Mouse (Mus musculus) subcutaneous adipose tissue, adult 2 months (tissue): Measurements from ENCODE around the gene Trim63. TPM values are rescaled to one million over a fixed set of nuclear protein-coding genes. Genes with fewer than 3 reads are reported as not detected.

Experiments used
- polyA plus RNA-seq: library from polyadenylated mRNA; depleted of rRNA; stranded (reverse); fragments of >200 nt; gene quantifications from 2 replicates; pipeline ENCODE4 v1.2.3, GENCODE M21; 2012; ENCODE audit warnings: low replicate concordance; rRNA removed

The Trim63 gene
- 0.60 TPM in 1 of 2 replicates, not detected in the other for polyA plus RNA-seq

DNA sequence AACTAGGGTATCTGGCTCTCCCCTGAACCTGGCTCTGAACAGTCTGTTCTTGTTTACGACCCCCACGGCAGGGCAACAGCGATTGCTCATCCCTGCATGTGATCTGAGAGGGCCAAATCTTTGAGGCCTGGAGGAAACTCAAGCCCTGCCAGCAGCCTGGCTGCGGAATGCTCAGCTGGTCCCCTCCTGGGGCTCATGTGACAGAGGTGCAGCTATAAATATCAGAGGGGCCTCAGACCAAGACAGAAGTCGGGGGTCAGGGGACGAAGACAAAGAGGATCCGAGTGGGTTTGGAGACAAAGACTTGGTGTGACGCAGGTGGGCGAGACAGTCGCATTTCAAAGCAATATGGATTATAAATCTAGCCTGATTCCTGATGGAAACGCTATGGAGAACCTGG is at the start of gene Trim63:
Gene Trim63 (plus strand): TSS at position 245 of the 400 bp plus-strand sequence.

DNA sequence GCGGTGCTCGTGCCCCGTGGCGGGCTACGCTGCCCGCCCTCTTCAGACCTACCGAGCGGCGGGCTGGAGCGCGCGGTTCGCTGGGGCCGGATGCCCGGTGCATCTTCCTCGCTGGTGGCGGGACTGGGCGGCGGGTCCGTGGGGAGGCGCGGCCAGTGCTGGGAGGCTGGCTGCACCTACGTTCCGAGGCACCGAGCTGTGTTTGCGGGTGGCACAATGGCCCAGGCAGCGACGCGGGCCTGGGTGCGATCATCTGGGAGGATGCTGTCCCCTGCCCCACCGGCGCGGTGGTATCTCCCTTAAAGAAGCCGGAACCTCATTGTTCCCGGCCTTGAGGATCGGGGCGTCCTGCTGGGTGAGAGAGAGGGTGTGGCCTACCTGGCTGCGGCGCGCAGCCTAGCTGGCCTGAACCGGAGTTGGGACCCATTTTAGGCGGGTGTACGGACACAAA is 27.3 kb upstream of the Trim63 start, which contains the start of gene Pdik1l:
Gene Pdik1l (minus strand): TSS at position 321 of the 451 bp plus-strand sequence.

DNA sequence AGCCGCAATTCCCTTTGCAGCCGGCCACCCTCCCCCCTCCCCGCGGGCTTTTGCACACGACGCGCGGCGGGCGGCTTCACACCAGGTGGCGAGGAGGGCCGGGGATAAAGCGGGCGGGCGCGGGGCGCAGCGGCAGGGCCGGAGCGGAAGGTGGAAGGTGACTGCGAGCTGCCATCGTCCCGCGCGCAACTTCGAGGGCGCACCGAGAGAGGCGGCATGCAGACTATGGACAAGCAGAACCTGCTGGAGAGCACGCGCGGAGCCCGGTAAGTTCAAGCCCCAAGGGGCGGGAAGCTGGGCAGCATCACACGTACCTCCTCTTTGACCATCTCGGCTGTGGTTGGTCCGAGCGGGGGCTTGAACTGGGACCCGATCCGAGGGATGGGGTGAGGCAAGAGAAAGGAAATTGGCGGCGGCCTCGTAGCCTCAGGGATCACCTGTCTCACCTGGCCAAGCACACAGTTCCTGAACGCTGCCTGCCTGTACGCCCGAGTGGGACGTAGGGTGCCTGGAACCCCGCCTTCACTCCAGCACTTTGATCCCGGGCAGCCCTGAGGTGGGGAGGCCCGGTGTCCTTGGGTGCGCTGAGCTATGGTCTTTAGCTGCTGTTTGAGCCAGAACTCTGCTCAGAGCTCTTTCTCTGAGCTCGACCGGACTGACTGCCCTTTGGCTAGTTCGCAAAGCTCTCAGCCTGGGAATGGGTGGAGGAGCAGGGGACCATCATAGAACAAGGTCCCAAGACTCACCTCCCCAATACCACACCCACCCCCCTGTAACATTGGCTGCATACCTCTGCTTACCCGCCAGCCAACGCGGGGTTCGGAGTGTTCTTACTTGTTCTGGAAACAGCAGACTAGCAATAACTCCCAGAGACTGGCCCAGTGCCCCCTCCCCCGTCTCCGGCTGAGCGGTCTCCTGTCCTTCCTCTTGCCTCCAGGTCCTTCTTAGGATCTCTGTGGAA is 28.4 kb downstream of the Trim63 start, which contains the start of gene Slc30a2:
Gene Slc30a2 (plus strand): TSS at position 111 of the 961 bp plus-strand sequence.

Other genes with a start within 250 kb of the Trim63 start
- gene Cd52, start 220.0 kb upstream of the Trim63 start, polyA plus RNA-seq, result 34.4 and 67.8 TPM in 2 replicates
- gene Ubxn11, start 212.6 kb upstream of the Trim63 start, polyA plus RNA-seq, result 2.5 and 14.3 TPM in 2 replicates
- gene Sh3bgrl3, start 186.3 kb upstream of the Trim63 start, polyA plus RNA-seq, result 483 and 501 TPM in 2 replicates
- 11.8 and 22.8 TPM in 2 replicates for gene Cep85, start 128.0 kb upstream of the Trim63 start, polyA plus RNA-seq
- gene Gm7534, start 112.1 kb upstream of the Trim63 start, polyA plus RNA-seq, result not detected in 2 replicates
- 1.5 TPM in 1 of 2 replicates, not detected in the other for gene Catsper4, start 87.7 kb upstream of the Trim63 start, polyA plus RNA-seq
- gene Cnksr1, start 76.7 kb upstream of the Trim63 start, polyA plus RNA-seq, result 0.36 and 8.3 TPM in 2 replicates
- 0.06 TPM in 1 of 2 replicates, not detected in the other for gene E130218I03Rik, start 71.5 kb upstream of the Trim63 start, polyA plus RNA-seq
- gene Zfp593, start 69.5 kb upstream of the Trim63 start, polyA plus RNA-seq, result 6.6 and 14.5 TPM in 2 replicates
- gene Gm30191, start 68.2 kb upstream of the Trim63 start, polyA plus RNA-seq, result not detected in 2 replicates
- 29.8 and 36.0 TPM in 2 replicates for gene Grrp1, start 61.0 kb upstream of the Trim63 start, polyA plus RNA-seq
- gene Pdik1l, start 27.2 kb upstream of the Trim63 start, polyA plus RNA-seq, result 4.9 and 8.5 TPM in 2 replicates
- 0.11 and 0.46 TPM in 2 replicates for gene Slc30a2, start 28.1 kb downstream of the Trim63 start, polyA plus RNA-seq
- gene Extl1, start 68.7 kb downstream of the Trim63 start, polyA plus RNA-seq, result 0.20 and 0.82 TPM in 2 replicates
- 25.4 and 27.1 TPM in 2 replicates for gene Pafah2, start 81.2 kb downstream of the Trim63 start, polyA plus RNA-seq
- 4.7 and 11.7 TPM in 2 replicates for gene Stmn1, start 153.2 kb downstream of the Trim63 start, polyA plus RNA-seq
- 21.2 and 66.3 TPM in 2 replicates for gene Paqr7, start 181.6 kb downstream of the Trim63 start, polyA plus RNA-seq
- 0.23 and 0.71 TPM in 2 replicates for gene Aunip, start 195.9 kb downstream of the Trim63 start, polyA plus RNA-seq
- 155 and 174 TPM in 2 replicates for gene Mtfr1l, start 220.3 kb downstream of the Trim63 start, polyA plus RNA-seq
- gene Selenon, start 237.0 kb downstream of the Trim63 start, polyA plus RNA-seq, result 35.7 and 65.0 TPM in 2 replicates